29 mouse cellular contexts compared by ENCODE assay signal in the genomic region with DNA sequence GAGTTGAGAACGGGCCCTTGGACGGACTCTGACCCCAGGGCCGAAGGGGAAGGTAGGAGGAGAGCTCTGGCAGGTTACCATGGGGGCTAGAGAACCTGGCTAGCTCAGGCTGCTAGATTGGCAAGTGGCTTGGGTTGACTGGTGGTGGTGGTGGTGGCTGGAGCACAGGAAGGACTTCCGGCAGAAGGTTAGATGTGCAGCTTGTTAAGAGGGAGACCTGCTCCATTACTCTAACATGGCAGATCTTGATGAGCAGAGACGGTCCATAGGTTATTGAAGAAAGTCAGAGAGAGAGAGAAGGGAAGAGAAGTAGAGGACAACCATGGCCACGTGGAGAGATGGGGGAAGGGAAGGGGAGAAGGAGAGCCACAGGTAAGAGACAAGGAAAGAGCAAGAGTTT.
A peak's percentile ranks its signal among the peaks of the same experiment; 100 is the strongest.
DNase-seq lines count a peak whose midpoint lies in the region; ATAC-seq and TF ChIP-seq lines count a peak whose summit lies in the region.
"Had no signal": no experiment of that assay in that cellular context is flagged by ENCODE, and none has a peak within 500 bp of the region (broad histone marks: within the 10 kb centered on the region; RNA-seq: fewer than 3 reads in every experiment).

No protein-coding gene starts in this region.

- H3K4me1 ChIP-seq in thymus, adult 2 months (replicated peaks; ENCODE audit: control insufficient read depth, insufficient read depth, low read length) = peaks cover 17% of the 10 kb centered on the region
- H3K4me1 ChIP-seq in forebrain, embryonic 14.5 days (ENCODE audit: control insufficient read depth, insufficient read depth, low read length) = no peaks in the 10 kb centered on the region
- H3K4me1 ChIP-seq: forebrain, embryonic 12.5 days; heart, embryonic 10.5 days had no signal

- no peak for TF ChIP-seq CTCF in thymus, adult 2 months (IDR thresholded peaks at IDR 0.05; ENCODE audit: borderline replicate concordance, control insufficient read depth, extremely low read depth, insufficient read depth, low read length, poor library complexity)

- WGBS in thymus, adult 2 months = 95% methylated on average over 6 of the region's 6 CpGs
- 90% methylated on average over 6 of the region's 6 CpGs for WGBS in forebrain, embryonic 14.5 days

- peak overlapping the region; percentile 74; the same call in 1 of the 2 replicates for H3K27ac ChIP-seq in thymus, adult 2 months (ENCODE audit: control insufficient read depth, insufficient read depth, low read length)
- H3K27ac ChIP-seq in forebrain, embryonic 14.5 days (ENCODE audit: low read depth, low read length) = no peak overlapping the region
- H3K27ac ChIP-seq: embryonic facial prominence, embryonic 10.5 days; embryonic facial prominence, embryonic 13.5 days; forebrain, embryonic 12.5 days; heart, adult 2 months; heart, embryonic 10.5 days; heart, embryonic 13.5 days; hindbrain, embryonic 14.5 days; hindbrain, postnatal 0 days had no signal

- no peak overlapping the region for H3K9ac ChIP-seq in forebrain, embryonic 14.5 days (ENCODE audit: low read length)
- H3K9ac ChIP-seq: embryonic facial prominence, embryonic 13.5 days; forebrain, embryonic 12.5 days; heart, embryonic 13.5 days; hindbrain, embryonic 14.5 days had no signal

- no peak for TF ChIP-seq POLR2A in thymus, adult 2 months (IDR thresholded peaks at IDR 0.05; ENCODE audit: control insufficient read depth, extremely low read depth, insufficient read depth, low read length, poor library complexity)

- H3K36me3 ChIP-seq in thymus, adult 2 months (ENCODE audit: control insufficient read depth, insufficient read depth, low read length) = no peaks in the 10 kb centered on the region; the same call in 1 of the 2 replicates
- H3K36me3 ChIP-seq in forebrain, embryonic 14.5 days (ENCODE audit: control insufficient read depth, insufficient read depth, low read length) = no peaks in the 10 kb centered on the region
- H3K36me3 ChIP-seq: embryonic facial prominence, embryonic 10.5 days; embryonic facial prominence, embryonic 13.5 days; forebrain, embryonic 12.5 days; heart, embryonic 10.5 days; heart, embryonic 13.5 days had no signal

- H3K4me3 ChIP-seq in thymus, adult 2 months (ENCODE audit: control insufficient read depth, insufficient read depth, low read length) = no peak overlapping the region
- no peak overlapping the region for H3K4me3 ChIP-seq in forebrain, embryonic 14.5 days (ENCODE audit: low read depth, low read length)
- H3K4me3 ChIP-seq: embryonic facial prominence, embryonic 10.5 days; embryonic facial prominence, embryonic 13.5 days; erythroblast, embryonic 14.5 days; forebrain, embryonic 12.5 days; heart, adult 2 months; heart, embryonic 10.5 days; heart, embryonic 13.5 days had no signal

- no peak overlapping the region for H3K4me2 ChIP-seq in forebrain, embryonic 14.5 days (ENCODE audit: low read length)
- H3K4me2 ChIP-seq: embryonic facial prominence, embryonic 13.5 days; forebrain, embryonic 12.5 days; heart, embryonic 13.5 days; hindbrain, embryonic 14.5 days had no signal

- ATAC-seq in CD4-positive, CD25-positive, alpha-beta regulatory T cell, adult 4 months = peak; percentile 30
- ATAC-seq in activated CD4-positive, CD25-positive, alpha-beta regulatory T cell, adult 4 months = peak; percentile 46
- no peak for ATAC-seq in forebrain, embryonic 14.5 days
- no peak for ATAC-seq in megakaryocyte progenitor cell, adult 5-6 weeks (replicated peaks; ENCODE audit: poor library complexity)
- ATAC-seq: forebrain, embryonic 16.5 days; hindbrain, postnatal 0 days had no signal

- H3K9me3 ChIP-seq in forebrain, embryonic 14.5 days (replicated peaks; ENCODE audit: control insufficient read depth, low read length) = no peaks in the 10 kb centered on the region
- H3K9me3 ChIP-seq: embryonic facial prominence, embryonic 10.5 days; embryonic facial prominence, embryonic 13.5 days; forebrain, embryonic 12.5 days; heart, embryonic 10.5 days; heart, embryonic 13.5 days had no signal

- no peaks in the 10 kb centered on the region for H3K27me3 ChIP-seq in thymus, adult 2 months (ENCODE audit: control insufficient read depth, insufficient read depth, low read length)
- H3K27me3 ChIP-seq in forebrain, embryonic 14.5 days (replicated peaks; ENCODE audit: control insufficient read depth, insufficient read depth, low read length) = no peaks in the 10 kb centered on the region
- H3K27me3 ChIP-seq: embryonic facial prominence, embryonic 13.5 days; forebrain, embryonic 12.5 days; heart, embryonic 13.5 days had no signal

- no peak for DNase-seq in thymus, adult 2 months
- DNase-seq in thymus, postnatal 4 days = no peak
- DNase-seq in naive thymus-derived CD4-positive, alpha-beta T cell, adult 2 months (ENCODE audit: low read depth) = peak; percentile 55
- no peak for DNase-seq in right cerebral cortex, postnatal 25 days
- no peak for DNase-seq in forebrain, embryonic 14.5 days (ENCODE audit: low spot score)
- DNase-seq: adrenal gland, adult 2 months; adrenal gland, postnatal 25 days; cerebellum, adult 11-12 months; cerebellum, adult 8-10 months; cerebellum, postnatal 10 days; cerebellum, postnatal 36 days; embryo, embryonic 11 days; gastrocnemius, postnatal 10 days; gastrocnemius, postnatal 36 days; heart, adult 2 months; heart, postnatal 14 days; heart, postnatal 4 days had no signal

Comparison
In these comparisons a context has a peak if more than half of its experiments do, and no peak if none do; other contexts are left out.
1. ATAC-seq: peak in CD4-positive, CD25-positive, alpha-beta regulatory T cell, adult 4 months (single experiment) and activated CD4-positive, CD25-positive, alpha-beta regulatory T cell, adult 4 months (single experiment); none in forebrain, embryonic 14.5 days (single experiment) and megakaryocyte progenitor cell, adult 5-6 weeks (single experiment).